Comparison of ENCODE assay signal across 8 mouse cellular contexts in genomic region chr7:46640062-46640461, GRCm38 (mm10). TPM values are rescaled to one million over a fixed set of nuclear protein-coding genes. Genes with fewer than 3 reads are reported as not detected.
DNase-seq lines count a peak whose midpoint lies in the region; ATAC-seq and TF ChIP-seq lines count a peak whose summit lies in the region.

No protein-coding gene starts in this region.

- TF ChIP-seq POLR2A in MEL (IDR thresholded peaks at IDR 0.05; ENCODE audit: control insufficient read depth in 1 of 2, insufficient read depth in 1 of 2, low read depth in 1 of 2, low read length in 2 of 2, poor library complexity in 1 of 2), result no peak

- TF ChIP-seq CTCF in MEL (IDR thresholded peaks at IDR 0.05 in 2 of 3, conservative IDR thresholded peaks at IDR 0.05 in 1 of 3; ENCODE audit: control insufficient read depth in 1 of 3, insufficient read depth in 1 of 3, low read depth in 2 of 3, low read length in 3 of 3, poor library complexity in 1 of 3, severe bottlenecking in 1 of 3), result no peak

- H3K9me3 ChIP-seq in heart, embryonic 12.5 days (replicated peaks), result no peaks in the 10 kb centered on the region
- no peaks in the 10 kb centered on the region for H3K9me3 ChIP-seq in MEL (replicated peaks; ENCODE audit: insufficient read depth, low read length)
- no peaks in the 10 kb centered on the region for H3K9me3 ChIP-seq in hindbrain, embryonic 13.5 days
- H3K9me3 ChIP-seq in midbrain, embryonic 11.5 days (ENCODE audit: control insufficient read depth, low read length), result no peaks in the 10 kb centered on the region

- H3K4me2 ChIP-seq in heart, embryonic 12.5 days, result peak overlapping the region; percentile 92
- peak overlapping the region; percentile 86 for H3K4me2 ChIP-seq in hindbrain, embryonic 13.5 days
- H3K4me2 ChIP-seq in midbrain, embryonic 11.5 days, result peak overlapping the region; percentile 74

- intact Hi-C loops in heart, postnatal 36 days (cut with DNase I), result no loop called here

- H3K4me3 ChIP-seq in heart, embryonic 12.5 days, result peak overlapping the region; percentile 65
- peak overlapping the region; percentile 69 to 77 for H3K4me3 ChIP-seq in MEL (ENCODE audit: control insufficient read depth in 1 of 2, insufficient read depth in 1 of 2, low read depth in 2 of 2, low read length in 2 of 2)
- H3K4me3 ChIP-seq in hindbrain, embryonic 13.5 days, result peak overlapping the region; percentile 67
- H3K4me3 ChIP-seq in midbrain, embryonic 11.5 days (ENCODE audit: low read depth, low read length), result peak overlapping the region; percentile 60

- H3K27ac ChIP-seq in heart, embryonic 12.5 days (ENCODE audit: poor library complexity, severe bottlenecking), result no peak overlapping the region
- H3K27ac ChIP-seq in MEL (ENCODE audit: control insufficient read depth, low read depth, low read length), result no peak overlapping the region
- H3K27ac ChIP-seq in hindbrain, embryonic 13.5 days, result peak overlapping the region; percentile 92
- H3K27ac ChIP-seq in midbrain, embryonic 11.5 days (ENCODE audit: low read depth, low read length), result no peak overlapping the region

- H3K9ac ChIP-seq in heart, embryonic 12.5 days, result peak overlapping the region; percentile 76
- H3K9ac ChIP-seq in MEL (ENCODE audit: control insufficient read depth, low read depth, low read length, poor library complexity, severe bottlenecking), result peak overlapping the region; percentile 50
- peak overlapping the region; percentile 87 for H3K9ac ChIP-seq in hindbrain, embryonic 13.5 days
- H3K9ac ChIP-seq in midbrain, embryonic 11.5 days (ENCODE audit: low read length), result peak overlapping the region; percentile 52; the same call in 1 of the 2 replicates

- peak; percentile 9; the same call in 1 of the 2 replicates for ATAC-seq in heart, embryonic 12.5 days (ENCODE audit: insufficient number of reproducible peaks, low FRiP score)
- peak; percentile 50; the same call in 1 of the 2 replicates for ATAC-seq in hindbrain, embryonic 13.5 days (ENCODE audit: low FRiP score)
- ATAC-seq in midbrain, embryonic 11.5 days (ENCODE audit: low FRiP score), result no peak

- no peaks in the 10 kb centered on the region for H3K27me3 ChIP-seq in heart, embryonic 12.5 days (replicated peaks)
- no peaks in the 10 kb centered on the region for H3K27me3 ChIP-seq in MEL (ENCODE audit: control insufficient read depth in 1 of 2, insufficient read depth in 2 of 2, low read length in 2 of 2)
- H3K27me3 ChIP-seq in hindbrain, embryonic 13.5 days, result peaks cover 14% of the 10 kb centered on the region
- no peaks in the 10 kb centered on the region; the same call in 1 of the 2 replicates for H3K27me3 ChIP-seq in midbrain, embryonic 11.5 days (ENCODE audit: control insufficient read depth, insufficient read depth, low read length)

- TF ChIP-seq EP300 in MEL (IDR thresholded peaks at IDR 0.05; ENCODE audit: low read depth in 1 of 2, low read length in 2 of 2), result no peak

- 19% methylated on average over 17 of the region's 17 CpGs for WGBS in heart, embryonic 12.5 days
- 11% methylated on average over 17 of the region's 17 CpGs for WGBS in hindbrain, embryonic 13.5 days
- 15% methylated on average over 17 of the region's 17 CpGs for WGBS in midbrain, embryonic 11.5 days

- peaks cover 16% of the 10 kb centered on the region for H3K4me1 ChIP-seq in heart, embryonic 12.5 days (replicated peaks)
- 0 out of 4 replicates have a peak, but pooled peaks cover 0 to 8% of the 10 kb centered on the region in 2 experiments for H3K4me1 ChIP-seq in MEL (ENCODE audit: control insufficient read depth in 1 of 2, insufficient read depth in 2 of 2, low read length in 2 of 2)
- peaks cover 32% of the 10 kb centered on the region for H3K4me1 ChIP-seq in hindbrain, embryonic 13.5 days (replicated peaks)
- peaks cover 8% of the 10 kb centered on the region; the same call in 1 of the 2 replicates for H3K4me1 ChIP-seq in midbrain, embryonic 11.5 days (ENCODE audit: control insufficient read depth, insufficient read depth, low read length)

- H3K79me2 ChIP-seq in MEL (ENCODE audit: control insufficient read depth, insufficient read depth, low read length, poor library complexity), result no peaks in the 10 kb centered on the region

- TF ChIP-seq RAD21 in MEL (IDR thresholded peaks at IDR 0.05; ENCODE audit: low read depth, low read length), result no peak

- H3K36me3 ChIP-seq in heart, embryonic 12.5 days, result no peaks in the 10 kb centered on the region
- no peaks in the 10 kb centered on the region; a peak in 1 of 4 replicates for H3K36me3 ChIP-seq in MEL (ENCODE audit: control insufficient read depth in 1 of 2, insufficient read depth in 2 of 2, low read length in 2 of 2)
- H3K36me3 ChIP-seq in hindbrain, embryonic 13.5 days, result no peaks in the 10 kb centered on the region
- no peaks in the 10 kb centered on the region for H3K36me3 ChIP-seq in midbrain, embryonic 11.5 days (ENCODE audit: control insufficient read depth, insufficient read depth, low read length)

- DNase-seq in heart, postnatal 36 days, result no peak
- DNase-seq in MEL (ENCODE audit: low read depth, low spot score), result no peak
- DNase-seq in midbrain, embryonic 11.5 days (ENCODE audit: low spot score, missing footprints), result no peak
- no peak for DNase-seq in thymus, postnatal 4 days
- DNase-seq in layer of hippocampus, postnatal 36 days, result no peak
- no peak for DNase-seq in gastrocnemius, postnatal 25 days

TF ChIP-seq in MEL, 35 proteins besides CTCF, POLR2A, EP300 and RAD21:
- TF ChIP-seq MYB (IDR thresholded peaks at IDR 0.05; ENCODE audit: low read depth, low read length) (no peak), USF2 (IDR thresholded peaks at IDR 0.05; ENCODE audit: borderline replicate concordance in 1 of 2, insufficient read depth in 1 of 2, low read depth in 1 of 2, low read length in 2 of 2) (no peak), POLR2AphosphoS2 (IDR thresholded peaks at IDR 0.05; ENCODE audit: low read length) (no peak), HCFC1 (IDR thresholded peaks at IDR 0.05; ENCODE audit: low read depth, low read length) (no peak), SMC3 (IDR thresholded peaks at IDR 0.05; ENCODE audit: low read depth, low read length) (no peak), JUND (IDR thresholded peaks at IDR 0.05; ENCODE audit: low read depth, low read length) (no peak), ETS1 (IDR thresholded peaks at IDR 0.05; ENCODE audit: low read depth, low read length) (no peak), GATA1 (IDR thresholded peaks at IDR 0.05; ENCODE audit: low read depth, low read length) (no peak), ZC3H11A (IDR thresholded peaks at IDR 0.05; ENCODE audit: low read depth, low read length) (no peak), RCOR1 (IDR thresholded peaks at IDR 0.05; ENCODE audit: low read depth, low read length) (no peak)
TF ChIP-seq in MEL: peak in this region for 0.

RNA-seq across cellular contexts. Expression of gene Sergef, which starts 0.5 kb away (rescaled TPM):
- polyA plus RNA-seq in heart, embryonic 12.5 days (2016; fragmentation: Nextera tagmentation; extraction: Ambion mirVana), result 9.8 and 11.3 TPM in 2 replicates
- total RNA-seq in heart, postnatal 36 days (2021), result 1 to 10 TPM; 3.0 to 4.7 TPM
- total RNA-seq in MEL (2012; rRNA removed), result 7.0 and 7.6 TPM in 2 replicates
- 10 to 100 TPM in 1 of 2 experiments, not detected in 1; 11.7 TPM for polyA plus RNA-seq in MEL (2012; ENCODE audit: insufficient read depth in 1 of 2, insufficient read length in 2 of 2, low read depth in 1 of 2, low replicate concordance in 2 of 2, missing spikeins in 1 of 2)
- 34.5 and 36.8 TPM in 2 replicates for polyA plus RNA-seq in hindbrain, embryonic 13.5 days (2015; fragmentation: Nextera tagmentation; extraction: Ambion mirVana)
- polyA plus RNA-seq in midbrain, embryonic 11.5 days (2014; fragmentation: Nextera tagmentation; extraction: Ambion mirVana), result 14.3 and 15.7 TPM in 2 replicates
- 10 to 100 TPM; 42.4 to 45.4 TPM for total RNA-seq in layer of hippocampus, postnatal 36 days (2021)
- total RNA-seq in gastrocnemius, postnatal 25 days (2021), result 1 to 10 TPM; 3.9 to 4.6 TPM

RNA-seq across cellular contexts. Expression of gene Tph1, which starts 32.3 kb away (rescaled TPM):
- not detected in 2 replicates for polyA plus RNA-seq in heart, embryonic 12.5 days (2016; fragmentation: Nextera tagmentation; extraction: Ambion mirVana)
- total RNA-seq in heart, postnatal 36 days (2021), result not detected
- total RNA-seq in MEL (2012; rRNA removed), result 0.13 TPM in 1 of 2 replicates, not detected in the other
- under 1 TPM in 1 of 2 experiments, not detected in 1; 0.03 TPM for polyA plus RNA-seq in MEL (2012; ENCODE audit: insufficient read depth in 1 of 2, insufficient read length in 2 of 2, low read depth in 1 of 2, low replicate concordance in 2 of 2, missing spikeins in 1 of 2)
- 0.43 and 0.62 TPM in 2 replicates for polyA plus RNA-seq in hindbrain, embryonic 13.5 days (2015; fragmentation: Nextera tagmentation; extraction: Ambion mirVana)
- 0.21 and 0.59 TPM in 2 replicates for polyA plus RNA-seq in midbrain, embryonic 11.5 days (2014; fragmentation: Nextera tagmentation; extraction: Ambion mirVana)
- under 1 TPM; 0.10 to 0.25 TPM for total RNA-seq in layer of hippocampus, postnatal 36 days (2021)
- total RNA-seq in gastrocnemius, postnatal 25 days (2021), result 1 to 10 TPM in 1 of 2 experiments, under 1 TPM in 1; 0.88 to 1.0 TPM
